Mouse (Mus musculus) ES-E14 (cell line): Measurements from ENCODE around the gene Ncoa5.

Experiments used
- CHD2 ChIP-seq: IDR thresholded peaks from 2 replicates; pipeline ENCODE4 v1.6.1; 2014; ENCODE audit warnings: mild to moderate bottlenecking, low read depth, low read length, inconsistent platforms
- HCFC1 ChIP-seq: IDR thresholded peaks from 2 replicates; pipeline ENCODE4 v1.6.1; 2012; ENCODE audit warnings: low read length, inconsistent platforms, borderline replicate concordance; ENCODE audit not compliant: insufficient read depth
- MAFK ChIP-seq: IDR thresholded peaks from 2 replicates; pipeline ENCODE4 v1.6.1; 2014; ENCODE audit warnings: mild to moderate bottlenecking, low read depth, low read length, inconsistent platforms; ENCODE audit not compliant: insufficient read depth
- ZC3H11A ChIP-seq: IDR thresholded peaks from 2 replicates; pipeline ENCODE4 v1.6.1; 2012; ENCODE audit warnings: low read depth, mild to moderate bottlenecking, inconsistent platforms, low read length, borderline replicate concordance
- ZNF384 ChIP-seq: IDR thresholded peaks from 2 replicates; pipeline ENCODE4 v1.6.1; 2012; ENCODE audit warnings: low read depth, low read length, inconsistent platforms

- TF ChIP-seq MAFK (no peak), HCFC1 (no peak), ZC3H11A (no peak), CHD2 (no peak), ZNF384 (no peak)
Measured at GRCm38 (mm10) chr2:164994156-164994555, 40.5 kb downstream of the Ncoa5 start.
